Mouse (Mus musculus): ENCODE results near the gene 1700001L19Rik. TPM values are rescaled to one million over a fixed set of nuclear protein-coding genes. Genes with fewer than 3 reads are reported as not detected.

1700001L19Rik gene
- total RNA-seq, 2 experiments from 2014 or later = 25.6 to 28.2 TPM

DNA sequence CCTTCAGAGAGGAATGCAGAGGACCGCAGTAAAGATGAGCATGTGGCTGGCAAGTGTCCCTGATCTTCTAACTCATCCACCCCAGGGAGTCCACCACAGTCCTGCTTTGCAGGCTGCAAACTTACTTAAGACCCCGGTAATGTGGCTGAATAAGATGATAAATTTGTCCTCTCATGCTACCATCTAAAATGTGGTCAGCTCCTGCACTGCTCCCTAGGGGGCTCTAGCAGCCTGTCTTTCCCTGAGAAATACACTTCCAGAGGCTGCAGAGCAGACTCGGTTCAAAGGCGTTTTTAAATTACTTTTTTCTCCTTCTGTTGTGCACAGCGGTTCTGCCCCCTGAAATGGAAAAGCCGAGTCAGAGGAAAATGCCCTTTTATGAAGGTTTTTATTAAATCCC lies 4.0 kb downstream of the 1700001L19Rik start:
- intact Hi-C loops (cut with DNase I) = loop anchor here (5.0 kb wide), 2 partner anchors 396 to 861 kb away; partner anchors contain the start of gene Adcy2
- peak; percentile 65 to 71 for DNase-seq (ENCODE audit: low spot score in 2 of 2)

DNA sequence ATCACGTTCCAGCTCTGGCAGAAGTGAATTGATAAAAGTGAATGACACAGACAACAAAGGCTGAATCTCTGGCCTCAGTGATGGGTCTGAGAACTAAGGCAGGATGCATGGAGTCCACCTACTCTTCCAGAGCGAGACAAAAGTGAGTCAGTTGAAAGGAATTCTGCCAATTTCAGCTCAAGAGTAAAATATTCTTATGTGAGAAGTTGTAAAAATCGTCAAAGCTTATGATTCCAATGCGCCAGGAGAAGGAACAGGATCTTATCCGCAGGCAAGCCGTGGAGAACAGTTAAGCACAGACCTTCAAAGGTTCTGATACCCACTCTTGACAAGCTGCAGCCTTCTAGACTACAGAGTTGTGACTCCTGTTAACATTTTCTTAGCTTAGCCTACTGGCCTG lies 5.9 kb downstream of the 1700001L19Rik start:
- DNase-seq (ENCODE audit: low spot score in 2 of 2) = peak in 1 of 2 experiments; percentile 40
- intact Hi-C loops (cut with DNase I) = loop anchor here (5.0 kb wide), 2 partner anchors 394 to 859 kb away; partner anchors contain the start of gene Adcy2

DNA sequence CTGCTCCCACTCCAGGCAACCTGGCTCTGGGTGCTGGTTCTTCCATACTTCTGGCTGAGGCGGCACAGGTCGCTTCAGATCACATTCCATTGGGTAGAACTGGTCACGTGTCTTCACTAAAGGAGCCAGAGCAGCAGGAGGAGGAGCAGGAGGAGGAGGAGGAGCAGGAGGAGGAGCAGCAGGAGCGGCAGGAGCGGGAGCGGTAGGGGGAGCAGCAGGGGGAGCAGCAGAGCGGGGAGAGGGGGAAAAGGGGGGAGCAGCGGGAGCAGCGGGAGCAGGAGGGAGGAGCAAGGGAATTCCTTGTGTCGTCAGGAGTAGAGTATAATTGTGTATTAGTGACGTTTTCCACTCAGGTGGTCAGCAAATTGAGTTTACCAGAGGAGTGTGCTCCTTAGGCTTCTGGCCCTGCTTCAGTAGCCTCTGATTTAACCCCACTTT lies 8.5 kb downstream of the 1700001L19Rik start:
- intact Hi-C loops (cut with DNase I) = no loop called here
- DNase-seq (ENCODE audit: low spot score in 2 of 2) = peak; percentile 34 to 39

DNA sequence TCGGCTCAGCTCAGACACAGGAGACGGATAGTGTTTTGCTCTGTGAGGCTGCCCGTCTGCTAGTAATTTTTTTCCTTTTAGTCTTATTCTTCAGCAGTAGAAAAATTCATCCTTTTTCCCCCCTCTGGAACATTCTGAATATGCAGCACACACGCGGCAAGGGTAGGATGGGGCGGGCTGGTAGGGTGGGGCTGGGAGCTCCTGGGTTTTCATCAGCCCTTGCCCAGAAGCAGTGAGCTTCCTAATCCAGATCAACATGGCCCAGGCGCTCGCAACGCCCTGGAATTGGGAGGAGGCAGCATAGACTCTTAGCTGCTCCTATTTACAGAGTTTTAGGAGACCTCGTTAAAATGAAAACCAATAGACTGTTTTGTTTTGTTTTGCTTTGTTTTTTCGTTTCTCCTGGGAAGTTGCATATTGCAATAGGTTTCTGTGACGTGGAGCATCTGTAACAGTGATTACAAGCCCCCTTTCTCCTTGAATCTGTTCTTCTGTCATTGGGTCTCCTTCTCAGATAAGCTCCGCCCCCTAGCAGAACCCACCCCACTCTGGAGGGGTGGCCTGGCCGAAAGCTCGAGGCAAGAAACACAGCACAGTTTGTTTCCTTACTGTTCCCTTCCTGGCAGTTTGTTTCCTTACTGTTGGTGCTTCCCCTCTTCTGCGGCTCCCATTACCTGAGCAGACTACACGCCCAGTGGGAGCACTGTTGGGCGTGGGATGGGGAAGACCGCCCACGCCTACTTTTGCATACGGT lies 10.6 kb downstream of the 1700001L19Rik start:
- no peak for DNase-seq (ENCODE audit: low spot score in 2 of 2)
- intact Hi-C loops (cut with DNase I) = no loop called here

DNA sequence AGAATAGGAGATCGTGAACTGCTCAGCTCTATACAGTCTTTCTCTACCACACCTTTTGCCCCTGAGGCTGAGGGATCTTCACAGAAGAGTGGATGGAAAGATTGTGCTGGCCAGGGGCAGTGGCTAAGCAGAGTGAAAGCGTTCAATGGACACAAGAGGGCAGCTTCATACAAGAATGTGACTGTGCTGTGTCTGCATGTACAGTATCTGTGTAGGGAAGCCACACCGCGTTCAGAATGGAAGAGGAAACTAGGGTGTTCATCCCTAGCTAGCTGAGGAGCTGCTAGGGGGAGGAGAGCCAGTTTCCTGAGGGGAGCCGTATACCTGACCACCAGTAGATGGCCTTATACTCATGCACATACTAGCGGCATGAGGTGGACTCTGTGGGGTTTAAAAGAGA lies 25.6 kb downstream of the 1700001L19Rik start:
- peak; percentile 50 to 55 for DNase-seq (ENCODE audit: low spot score in 2 of 2)
- intact Hi-C loops (cut with DNase I) = loop anchor here (5.0 to 10.0 kb wide), 3 partner anchors 375 to 840 kb away; partner anchors contain the start of gene Adcy2

DNA sequence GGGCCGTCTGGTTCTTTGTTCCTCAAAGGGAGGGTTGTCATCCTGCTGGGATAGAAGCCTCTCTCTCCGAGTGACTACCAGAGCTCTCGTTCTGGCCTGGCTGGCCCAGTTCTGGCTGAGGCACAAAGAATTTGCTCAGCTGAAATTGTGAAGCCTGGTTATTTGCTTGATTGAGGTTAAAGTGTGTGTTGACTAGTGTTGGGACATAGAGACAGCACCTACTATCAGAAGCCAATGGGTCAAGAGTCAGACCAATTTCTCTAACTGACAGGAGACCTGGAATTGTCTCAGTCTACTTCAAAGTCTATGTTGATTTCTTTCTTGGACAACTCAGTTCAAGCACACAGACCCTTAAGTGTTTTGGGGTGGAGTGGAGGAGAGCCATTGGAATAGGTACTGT lies 29.8 kb downstream of the 1700001L19Rik start:
- intact Hi-C loops (cut with DNase I) = loop anchor here (10.0 kb wide), 1 partner anchor 448 kb away; no protein-coding TSS in a partner anchor
- DNase-seq (ENCODE audit: low spot score in 2 of 2) = no peak

DNA sequence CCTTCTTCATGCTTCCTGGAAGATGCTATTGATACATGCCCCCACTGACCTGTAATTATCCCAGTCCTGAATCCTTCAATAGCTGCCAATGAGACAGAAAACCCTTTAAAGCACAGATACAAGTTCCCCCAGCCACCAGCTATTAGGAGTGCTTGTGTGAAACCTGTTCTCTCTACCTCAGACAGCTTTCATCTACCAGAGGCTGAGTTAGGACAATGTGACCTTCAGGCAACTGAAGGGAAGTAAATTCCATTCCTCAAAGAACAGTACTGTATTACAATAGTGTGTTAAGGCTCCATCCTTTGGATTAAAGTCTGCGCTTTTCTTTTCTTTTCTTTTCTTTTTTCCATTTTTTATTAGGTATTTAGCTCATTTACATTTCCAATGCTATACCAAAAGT lies 45.6 kb downstream of the 1700001L19Rik start:
- intact Hi-C loops (cut with DNase I) = no loop called here
- DNase-seq (ENCODE audit: low spot score in 2 of 2) = no peak

Other genes starting within 250 kb of the 1700001L19Rik start
- 10 to 100 TPM; 10.3 to 16.5 TPM for gene Mtrr, start 15.3 kb upstream of the 1700001L19Rik start, total RNA-seq (2021)
- gene Fastkd3, start 15.2 kb upstream of the 1700001L19Rik start, total RNA-seq (2021) = 10 to 100 TPM; 13.1 to 15.4 TPM

Data from left cerebral cortex, postnatal 14 days (tissue).